Mouse (Mus musculus) WW6 (cell line): ENCODE results near the gene Arhgap10.

Experiments used
- DNase-seq: peaks from one replicate; pipeline ENCODE4 v3.0.0-alpha.2; 2013; ENCODE audit warnings: low read depth, low spot score

Gene Arhgap10

GRCm38 (mm10) chr8:77288065-77288464 is 229.7 kb downstream of the Arhgap10 start:
- DNase-seq: no peak

DNA sequence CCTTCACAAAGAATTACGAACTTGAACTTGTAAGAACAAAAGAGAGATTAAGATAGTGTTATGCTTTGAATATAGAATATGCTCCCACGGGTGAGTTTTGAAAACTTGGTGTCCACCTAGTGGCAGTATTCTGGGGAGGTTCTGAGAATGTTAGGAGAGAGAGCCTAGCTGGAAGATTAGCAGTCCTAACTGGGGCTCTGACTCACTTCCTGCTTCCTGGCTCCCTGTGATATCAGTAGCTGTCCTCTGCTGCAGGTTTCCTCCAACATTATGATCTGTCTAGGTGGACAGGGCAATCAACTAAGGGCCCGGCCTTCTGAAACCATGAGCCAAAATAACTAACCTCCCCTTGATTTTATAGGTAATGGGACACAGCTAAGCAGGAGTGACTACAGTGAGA is 233.3 kb downstream of the Arhgap10 start:
- DNase-seq: no peak

DNA sequence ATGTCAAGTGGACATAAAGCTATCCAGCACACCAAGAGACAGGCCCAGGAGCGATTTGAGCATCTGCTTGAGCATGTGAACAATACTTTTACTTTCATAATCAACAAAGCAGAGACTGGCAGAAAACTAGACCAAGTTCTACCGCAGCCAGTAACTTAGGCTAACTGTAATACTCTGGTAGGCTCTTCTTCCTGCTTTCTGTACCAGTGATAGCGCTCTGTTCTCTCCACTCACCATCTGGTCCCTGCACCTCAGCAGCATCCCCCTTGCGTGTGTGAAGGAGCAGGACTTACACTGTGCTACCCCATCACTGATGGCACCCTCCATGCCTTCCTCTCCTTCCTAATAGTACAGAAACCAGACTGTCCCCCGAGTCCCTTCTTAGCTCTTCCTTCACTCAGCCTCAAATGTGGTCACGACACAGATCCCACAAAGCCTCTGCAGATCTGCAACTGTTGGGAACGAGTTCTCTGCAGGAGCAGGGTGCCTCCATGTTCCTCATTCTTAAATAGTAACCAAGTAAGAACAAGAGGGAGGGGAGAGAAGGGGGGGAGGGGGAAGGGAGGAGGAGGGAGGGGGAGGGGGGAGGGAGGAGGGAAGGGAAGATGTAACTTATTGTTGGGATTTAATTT is 235.0 kb downstream of the Arhgap10 start:
- DNase-seq: no peak

- no peak for DNase-seq
Measured at GRCm38 (mm10) chr8:77279977-77280376, 237.8 kb downstream of the Arhgap10 start.

GRCm38 (mm10) chr8:77278246-77278645 is 239.5 kb downstream of the Arhgap10 start:
- DNase-seq: no peak

- no peak for DNase-seq
Measured at GRCm38 (mm10) chr8:77276827-77277226, 240.9 kb downstream of the Arhgap10 start.

- no peak for DNase-seq
Measured at GRCm38 (mm10) chr8:77275571-77275970, 242.2 kb downstream of the Arhgap10 start.

- DNase-seq: no peak
Measured at GRCm38 (mm10) chr8:77272136-77272535, 245.6 kb downstream of the Arhgap10 start.

- DNase-seq: no peak
Measured at GRCm38 (mm10) chr8:77267941-77268405, 249.8 kb downstream of the Arhgap10 start.

- no peak for DNase-seq
Measured at GRCm38 (mm10) chr8:77262216-77263009, 255.3 kb downstream of the Arhgap10 start.

GRCm38 (mm10) chr8:77261215-77261614 is 256.5 kb downstream of the Arhgap10 start:
- DNase-seq: no peak

GRCm38 (mm10) chr8:77257085-77257451 is 260.7 kb downstream of the Arhgap10 start:
- DNase-seq: no peak

- no peak for DNase-seq
Measured at GRCm38 (mm10) chr8:77256450-77257084, 261.2 kb downstream of the Arhgap10 start.

DNA sequence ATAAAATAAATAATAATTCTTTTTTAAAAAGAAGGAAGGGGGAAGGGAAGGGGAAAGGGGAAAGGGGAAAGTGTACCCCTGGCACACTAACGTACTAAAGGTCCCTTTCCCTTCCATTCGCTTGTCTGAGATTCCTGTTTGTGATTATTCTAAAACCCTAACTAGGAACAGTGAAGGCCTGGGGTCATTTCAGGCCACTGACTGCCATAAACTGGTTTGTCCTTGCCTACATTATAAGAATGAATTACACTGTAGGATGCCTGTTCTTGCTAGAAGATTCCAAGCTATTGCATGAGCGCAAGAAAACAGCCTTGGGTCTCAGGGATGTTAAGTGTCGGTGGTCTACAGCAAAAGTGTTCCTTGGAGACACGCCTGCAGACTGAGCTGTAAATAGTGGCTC is 263.3 kb downstream of the Arhgap10 start:
- no peak for DNase-seq

DNA sequence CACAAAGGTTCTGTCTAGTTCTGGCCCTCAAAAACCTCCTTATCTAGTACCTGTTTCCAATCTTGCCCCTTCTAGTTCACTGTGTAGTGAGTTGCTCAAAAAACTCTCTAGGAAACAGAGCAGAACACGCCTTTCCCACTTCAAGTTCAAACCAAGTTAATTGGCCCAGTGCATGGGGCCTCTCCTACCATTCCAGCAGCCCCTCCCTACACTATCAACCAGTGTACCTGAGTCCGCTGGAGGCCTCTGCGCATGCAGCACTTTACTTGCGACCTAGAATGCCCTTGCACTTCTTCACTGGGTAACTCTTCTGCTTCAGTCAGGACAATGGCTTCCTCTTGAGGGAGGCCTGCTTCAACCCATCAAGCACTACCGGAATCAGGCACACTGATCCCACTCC is 266.6 kb downstream of the Arhgap10 start:
- no peak for DNase-seq

DNA sequence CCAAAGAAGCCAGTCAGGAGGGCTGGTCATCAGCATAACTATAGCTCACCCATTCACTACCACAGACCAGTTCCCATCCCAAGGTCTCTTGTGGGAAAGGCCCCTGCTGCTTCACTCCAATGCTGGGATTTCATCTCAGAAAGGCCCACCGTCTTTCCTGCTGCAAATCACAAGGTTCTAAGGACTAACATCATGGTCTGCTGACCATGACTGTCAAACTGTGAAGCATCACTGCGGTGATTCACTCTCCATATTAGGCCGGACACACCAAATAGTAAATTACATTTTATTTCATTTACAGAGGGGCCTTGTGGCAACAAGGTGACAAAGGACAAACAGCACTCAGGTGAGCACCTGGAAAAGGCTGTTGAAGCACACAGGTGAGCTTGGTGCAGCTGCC is 267.7 kb downstream of the Arhgap10 start:
- no peak for DNase-seq

GRCm38 (mm10) chr8:77241381-77241780 is 276.4 kb downstream of the Arhgap10 start:
- no peak for DNase-seq

GRCm38 (mm10) chr8:77239462-77239861 is 278.3 kb downstream of the Arhgap10 start:
- no peak for DNase-seq

GRCm38 (mm10) chr8:77236701-77237100 is 281.1 kb downstream of the Arhgap10 start:
- no peak for DNase-seq

DNA sequence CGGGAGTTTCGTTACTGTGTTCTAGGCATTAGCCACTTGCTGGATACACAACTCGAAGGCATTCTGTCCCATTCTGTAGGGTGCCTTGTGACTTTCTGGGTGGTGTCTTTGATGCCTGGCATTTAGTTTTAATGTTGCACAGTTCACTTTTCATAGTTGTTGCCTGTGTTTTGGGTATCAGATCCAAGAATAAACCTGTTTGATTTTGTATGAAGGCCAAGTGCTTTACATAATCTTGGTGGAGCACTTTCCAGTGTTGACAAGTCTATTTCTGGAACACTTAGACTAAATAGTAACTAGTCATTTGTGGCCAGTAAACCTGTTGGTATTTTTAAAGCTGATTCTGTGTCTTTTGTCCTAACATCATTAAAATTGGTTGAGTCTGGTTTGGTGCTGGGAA is 285.3 kb downstream of the Arhgap10 start:
- DNase-seq: no peak

GRCm38 (mm10) chr8:77231834-77232233 is 285.9 kb downstream of the Arhgap10 start:
- DNase-seq: no peak

DNA sequence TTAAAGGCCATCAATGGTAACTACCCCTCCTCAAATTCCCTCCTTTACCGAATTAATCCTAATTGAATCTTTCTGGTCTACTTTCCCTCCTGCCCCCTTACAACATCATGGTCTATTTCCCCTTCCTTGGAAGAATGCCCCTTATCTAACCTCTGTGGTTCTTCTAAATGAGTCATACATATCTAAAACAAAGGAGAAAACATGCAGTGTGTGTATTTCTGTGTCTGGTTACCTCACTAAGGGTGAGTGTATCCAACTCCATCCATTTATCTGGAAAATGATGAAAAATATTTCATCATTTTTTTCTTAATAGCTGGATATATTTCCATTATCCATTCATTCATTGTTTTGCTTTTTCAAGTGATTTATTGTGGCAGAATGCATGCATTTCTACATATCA is 286.5 kb downstream of the Arhgap10 start:
- no peak for DNase-seq

- DNase-seq: no peak
Measured at GRCm38 (mm10) chr8:77228688-77229087, 289.1 kb downstream of the Arhgap10 start.
